Mouse (Mus musculus) testis, adult 2 months (tissue): ENCODE data around the gene Cacna1e. TPM values are rescaled to one million over a fixed set of nuclear protein-coding genes. Genes with fewer than 3 reads are reported as not detected.

Experiments
- H3K27ac ChIP-seq: fragments of 200-500 bp; 2 replicates; pipeline ENCODE4 v1.5.1; 2012; ENCODE audit warnings: low read depth, low read length; ENCODE audit not compliant: control insufficient read depth, insufficient read depth
- H3K27me3 ChIP-seq: fragments of 200-500 bp; 2 replicates; pipeline ENCODE4 v1.6.1; 2012; ENCODE audit warnings: mild to moderate bottlenecking, low read length, moderate library complexity; ENCODE audit not compliant: control insufficient read depth, insufficient read depth
- H3K36me3 ChIP-seq: fragments of 200-500 bp; 2 replicates; pipeline ENCODE4 v1.6.1; 2012; ENCODE audit warnings: mild to moderate bottlenecking, low read length; ENCODE audit not compliant: control insufficient read depth, insufficient read depth
- H3K4me1 ChIP-seq: fragments of 200-500 bp; 2 replicates; pipeline ENCODE4 v1.6.1; 2012; ENCODE audit warnings: low read length; ENCODE audit not compliant: control insufficient read depth, insufficient read depth
- H3K4me3 ChIP-seq: fragments of 200-500 bp; 2 replicates; pipeline ENCODE4 v1.5.1; 2012; ENCODE audit warnings: low read depth, mild to moderate bottlenecking, low read length, moderate library complexity, mixed read lengths; ENCODE audit not compliant: control insufficient read depth
- CTCF ChIP-seq: fragments of 200-500 bp; IDR thresholded peaks from 2 replicates; pipeline ENCODE4 v1.5.1; 2012; ENCODE audit warnings: low read depth, mild to moderate bottlenecking, inconsistent platforms, low read length, moderate library complexity; ENCODE audit not compliant: control insufficient read depth, insufficient read depth, insufficient replicate concordance
- POLR2A ChIP-seq: fragments of 200-500 bp; IDR thresholded peaks from 2 replicates; pipeline ENCODE4 v1.6.1; 2012; ENCODE audit warnings: low read depth, mild to moderate bottlenecking, inconsistent platforms, low read length, moderate library complexity; ENCODE audit not compliant: control insufficient read depth
- polyA plus RNA-seq: library from polyadenylated mRNA; depleted of rRNA; stranded (reverse); fragments of >200 nt; gene quantifications from 2 replicates; pipeline ENCODE4 v1.2.3, GENCODE M21; 2012; rRNA removed

Gene Cacna1e
- polyA plus RNA-seq: 0.60 and 1.0 TPM in 2 replicates

DNA sequence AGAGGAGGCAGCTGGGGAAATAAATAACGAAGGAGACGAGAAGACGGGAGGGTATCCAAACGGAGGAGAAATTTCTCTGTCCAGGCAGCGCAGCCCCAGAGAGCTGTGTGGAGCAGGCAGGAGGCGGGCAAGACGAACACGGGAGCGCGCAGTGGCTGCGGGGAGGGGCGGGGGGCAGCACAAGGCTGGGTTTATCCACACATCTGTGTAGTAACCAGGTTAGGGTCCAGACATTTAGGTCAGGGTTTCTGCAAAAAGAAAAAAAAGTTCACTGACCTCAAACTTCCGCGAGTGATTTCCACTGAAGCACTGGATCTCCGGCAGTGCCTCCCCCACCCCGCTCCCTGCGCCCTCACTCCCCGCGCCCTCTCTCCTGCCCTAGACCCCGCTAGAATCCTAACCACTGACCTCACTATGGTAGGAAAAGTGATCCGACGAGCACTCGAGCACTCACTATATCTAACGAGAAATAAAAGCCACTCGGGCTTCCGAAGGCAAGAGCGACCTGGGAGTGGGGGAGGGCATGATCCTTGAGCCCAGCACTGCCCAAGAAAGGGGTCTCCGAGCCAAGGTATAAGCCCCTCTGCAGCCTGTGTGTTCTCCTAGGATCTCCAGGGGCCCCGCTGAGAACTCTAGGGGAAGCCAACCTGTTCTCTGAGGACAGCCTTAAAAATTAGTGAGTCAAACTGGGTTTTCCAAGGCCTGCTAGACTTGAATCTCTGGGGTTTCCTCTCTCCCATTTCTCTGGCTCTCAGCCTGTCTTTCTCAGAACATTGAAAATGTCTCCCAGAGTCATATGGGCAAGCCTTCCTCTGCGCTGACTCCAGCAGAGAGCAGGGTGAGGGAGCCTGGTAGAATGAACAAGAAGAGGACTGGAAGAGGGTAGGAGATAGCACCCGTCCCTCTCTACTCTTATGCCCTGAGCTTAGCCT is at the start of gene Cacna1e:
Gene Cacna1e (minus strand): TSS at position 227 of the 932 bp plus-strand sequence.
- H3K27me3 ChIP-seq: peaks cover 3% of the 10 kb centered on the region; the same call in 1 of the 2 replicates
- peaks cover 5% of the 10 kb centered on the region for H3K4me1 ChIP-seq
- no peaks in the 10 kb centered on the region for H3K36me3 ChIP-seq
- TF ChIP-seq POLR2A: no peak
- no peak for TF ChIP-seq CTCF
- no peak within 1 kb of the TSS for H3K27ac ChIP-seq
- peak within 1 kb of the TSS; percentile 6 for H3K4me3 ChIP-seq

GRCm38 (mm10) chr1:154918406-154918805 is 34.1 kb upstream of the Cacna1e start:
- TF ChIP-seq CTCF (no peak), POLR2A (no peak)
- no peak overlapping the region for H3K4me3 ChIP-seq
- H3K27me3 ChIP-seq: no peaks in the 10 kb centered on the region
- peaks cover 2% of the 10 kb centered on the region; the same call in 1 of the 2 replicates for H3K4me1 ChIP-seq
- H3K27ac ChIP-seq: no peak overlapping the region
- H3K36me3 ChIP-seq: no peaks in the 10 kb centered on the region

DNA sequence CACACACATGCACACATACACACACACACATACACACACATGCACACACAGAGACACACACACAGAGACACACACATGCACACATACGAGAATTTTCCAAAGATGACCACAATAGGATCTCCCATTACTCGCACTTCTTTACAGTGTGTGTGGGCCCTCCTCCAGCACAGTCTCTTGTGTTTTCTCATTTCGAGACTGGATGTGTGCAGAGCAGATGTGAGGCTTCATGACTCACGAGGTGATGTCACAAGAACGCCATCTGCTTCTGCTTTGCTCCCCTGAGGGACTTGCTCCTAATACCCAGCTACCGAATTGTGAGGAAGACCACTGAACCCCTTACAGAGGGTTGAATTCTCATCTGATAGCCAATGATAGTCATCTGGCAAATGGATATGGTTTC is 33.1 kb upstream of the Cacna1e start:
- H3K36me3 ChIP-seq: no peaks in the 10 kb centered on the region
- TF ChIP-seq CTCF (no peak), POLR2A (no peak)
- no peak overlapping the region for H3K4me3 ChIP-seq
- peaks cover 2% of the 10 kb centered on the region; the same call in 1 of the 2 replicates for H3K4me1 ChIP-seq
- no peaks in the 10 kb centered on the region for H3K27me3 ChIP-seq
- no peak overlapping the region for H3K27ac ChIP-seq

GRCm38 (mm10) chr1:154909554-154909953 is 25.3 kb upstream of the Cacna1e start:
- H3K4me3 ChIP-seq: no peak overlapping the region
- TF ChIP-seq CTCF (no peak), POLR2A (no peak)

DNA sequence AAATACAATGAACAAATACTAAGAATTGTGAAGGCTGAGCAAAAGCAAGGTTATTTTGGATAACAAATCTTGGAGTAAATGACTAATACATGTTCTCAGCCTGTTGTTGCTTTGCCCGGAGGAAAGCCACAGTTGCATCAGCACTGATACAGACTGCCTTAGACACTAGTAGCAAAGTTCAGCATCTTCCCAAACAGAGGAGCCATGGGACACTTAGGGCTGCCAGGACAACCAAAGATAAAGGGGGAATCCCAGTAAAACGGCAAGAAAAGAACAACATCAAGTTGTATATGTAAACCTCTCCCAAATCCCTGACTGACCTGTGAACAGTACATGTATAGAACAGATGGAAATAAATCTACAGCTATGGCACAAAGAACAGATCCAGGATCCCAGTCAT is 13.1 kb upstream of the Cacna1e start:
- H3K27ac ChIP-seq: no peak overlapping the region
- no peaks in the 10 kb centered on the region for H3K27me3 ChIP-seq
- H3K4me3 ChIP-seq: no peak overlapping the region
- no peaks in the 10 kb centered on the region for H3K36me3 ChIP-seq
- TF ChIP-seq POLR2A: no peak
- TF ChIP-seq CTCF: no peak
- H3K4me1 ChIP-seq: no peaks in the 10 kb centered on the region

More at GRCm38 (mm10) chr1:154909554-154909953, 25.3 kb upstream of the Cacna1e start:
- Histone ChIP-seq H3K36me3 (no peaks in the 10 kb centered on the region), H3K27ac (no peak overlapping the region), H3K4me1 (peaks cover 2% of the 10 kb centered on the region; the same call in 1 of the 2 replicates), H3K27me3 (no peaks in the 10 kb centered on the region)

DNA sequence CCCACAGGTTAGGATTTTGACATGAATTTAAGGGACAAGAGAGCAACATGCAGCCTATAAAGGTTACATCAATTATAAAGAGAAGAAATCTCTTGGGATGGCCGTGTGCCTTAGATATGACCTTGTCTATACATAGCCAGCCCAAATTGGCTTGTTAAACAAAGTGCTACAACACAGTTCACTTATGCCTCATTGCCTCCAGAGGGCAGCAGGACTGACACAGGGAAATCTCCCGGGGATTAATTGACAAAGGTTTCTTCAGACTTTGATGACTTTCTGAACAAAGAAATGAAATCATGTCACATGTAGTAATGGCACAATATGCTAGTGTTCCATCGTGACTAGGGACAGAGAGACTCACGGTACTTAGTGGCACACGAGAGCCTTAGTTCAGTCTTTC is 5.9 kb upstream of the Cacna1e start:
- Histone ChIP-seq H3K4me3 (no peak overlapping the region), H3K27me3 (no peaks in the 10 kb centered on the region), H3K36me3 (no peaks in the 10 kb centered on the region), H3K4me1 (no peaks in the 10 kb centered on the region), H3K27ac (no peak overlapping the region)
- TF ChIP-seq CTCF: no peak
- TF ChIP-seq POLR2A: no peak

GRCm38 (mm10) chr1:154888495-154888894 is 4.2 kb upstream of the Cacna1e start:
- H3K4me1 ChIP-seq: peaks cover 3% of the 10 kb centered on the region
- H3K27ac ChIP-seq: no peak overlapping the region
- no peak overlapping the region for H3K4me3 ChIP-seq
- H3K27me3 ChIP-seq: 0 out of 2 replicates have a peak, but pooled peaks cover 2% of the 10 kb centered on the region
- no peaks in the 10 kb centered on the region for H3K36me3 ChIP-seq
- TF ChIP-seq CTCF: no peak
- no peak for TF ChIP-seq POLR2A
